Mouse (Mus musculus) heart, embryonic 10.5 days (tissue): Measurements from ENCODE around the gene Utp18. TPM values are rescaled to one million over a fixed set of nuclear protein-coding genes. Genes with fewer than 3 reads are reported as not detected.

Experiments
- DNase-seq: peaks from one replicate; pipeline ENCODE4 v3.0.0-alpha.2; 2017; ENCODE audit warnings: low spot score
- H3K27ac ChIP-seq: fragments of 300-500 bp; sonication (generic); 2 replicates; pipeline ENCODE4 v1.5.1; 2016; ENCODE audit warnings: mild to moderate bottlenecking
- H3K27me3 ChIP-seq: fragments of 300-500 bp; sonication (generic); 2 replicates; pipeline ENCODE4 v1.6.1; 2016; ENCODE audit warnings: mild to moderate bottlenecking; ENCODE audit not compliant: poor library complexity, insufficient read depth, severe bottlenecking
- H3K36me3 ChIP-seq: fragments of 300-500 bp; sonication (generic); 2 replicates; pipeline ENCODE4 v1.6.1; 2016; ENCODE audit warnings: mild to moderate bottlenecking, moderate library complexity
- H3K4me1 ChIP-seq: fragments of 300-500 bp; sonication (generic); 2 replicates; pipeline ENCODE4 v1.6.1; 2016; ENCODE audit warnings: mild to moderate bottlenecking
- H3K4me3 ChIP-seq: fragments of 300-500 bp; sonication (generic); 2 replicates; pipeline ENCODE4 v1.5.1; 2016; ENCODE audit warnings: mild to moderate bottlenecking, moderate library complexity
- H3K9me3 ChIP-seq: fragments of 300-500 bp; sonication (generic); 2 replicates; pipeline ENCODE4 v1.6.1; 2016; ENCODE audit warnings: mild to moderate bottlenecking, moderate library complexity
- WGBS: fragments of 180-500 bp; shearing (Covaris S2); methylation state at CpG from one replicate; pipeline ENCODE4 v1.1.7; 2016; 5-methylcytosine and 5-hydroxymethylcytosine counted together
- polyA plus RNA-seq: library from polyadenylated mRNA; unstranded; fragments of >200 nt; fragmentation: Nextera tagmentation; extraction: Ambion mirVana; gene quantifications from 2 replicates; pipeline ENCODE4 v1.2.1, GENCODE M21; 2016

The Utp18 gene
- polyA plus RNA-seq, 1 experiment from 2014 or later = 33.8 TPM

GRCm38 (mm10) chr11:93817966-93818738 lies 67.4 kb downstream of the Utp18 start:
- Histone ChIP-seq H3K27ac (no peak overlapping the region), H3K36me3 (no peaks in the 10 kb centered on the region), H3K9me3 (no peaks in the 10 kb centered on the region), H3K4me1 (peaks cover 11% of the 10 kb centered on the region; the same call in 1 of the 2 replicates), H3K4me3 (no peak overlapping the region), H3K27me3 (no peaks in the 10 kb centered on the region)
- WGBS = 44% methylated on average over 15 of the region's 15 CpGs
- DNase-seq = no peak

GRCm38 (mm10) chr11:93812955-93813354 lies 72.6 kb downstream of the Utp18 start:
- Histone ChIP-seq H3K9me3 (no peaks in the 10 kb centered on the region), H3K36me3 (no peaks in the 10 kb centered on the region), H3K4me3 (no peak overlapping the region), H3K27me3 (no peaks in the 10 kb centered on the region), H3K4me1 (0 out of 2 replicates have a peak, but pooled peaks cover under 1% of the 10 kb centered on the region), H3K27ac (no peak overlapping the region)
- 88% methylated on average over 4 of the region's 4 CpGs for WGBS
- no peak for DNase-seq

GRCm38 (mm10) chr11:93812125-93812868 lies 73.3 kb downstream of the Utp18 start:
- H3K27me3 ChIP-seq = no peaks in the 10 kb centered on the region
- WGBS = 32% methylated on average over 11 of the region's 11 CpGs
- DNase-seq = no peak
- no peaks in the 10 kb centered on the region for H3K4me1 ChIP-seq
- no peak overlapping the region for H3K4me3 ChIP-seq
- H3K27ac ChIP-seq = no peak overlapping the region
- no peaks in the 10 kb centered on the region for H3K36me3 ChIP-seq
- H3K9me3 ChIP-seq = no peaks in the 10 kb centered on the region

Other genes with a start within 250 kb of the Utp18 start
- gene Mbtd1, start 86 bp upstream of the Utp18 start, polyA plus RNA-seq = 19.6 and 26.6 TPM in 2 replicates
- 176 and 218 TPM in 2 replicates for gene Nme2, start 70.5 kb upstream of the Utp18 start, polyA plus RNA-seq
- 432 and 461 TPM in 2 replicates for gene Gm20390, start 82.5 kb upstream of the Utp18 start, polyA plus RNA-seq
- 188 and 263 TPM in 2 replicates for gene Nme1, start 82.8 kb upstream of the Utp18 start, polyA plus RNA-seq
- gene Spag9, start 110.3 kb upstream of the Utp18 start, polyA plus RNA-seq = 27.8 and 32.4 TPM in 2 replicates